Mouse (Mus musculus) limb, embryonic 15.5 days (tissue): ENCODE data around the gene Angptl2. TPM values are rescaled to one million over a fixed set of nuclear protein-coding genes. Genes with fewer than 3 reads are reported as not detected.

Source experiments
- ATAC-seq: fragments of 200-750 bp; cut with Nextera tagmentation; 2 replicates; pipeline ENCODE4 v1.8.0; 2017; ENCODE audit warnings: low read depth, moderate TSS enrichment; ENCODE audit not compliant: insufficient number of reproducible peaks, low FRiP score, low TSS enrichment
- H3K27ac ChIP-seq: fragments of 300-500 bp; sonication (generic); 2 replicates; pipeline ENCODE4 v1.5.1; 2015; ENCODE audit warnings: moderate library complexity, mild to moderate bottlenecking, inconsistent platforms
- H3K27me3 ChIP-seq: fragments of 300-500 bp; sonication (generic); 2 replicates; pipeline ENCODE4 v1.6.1; 2015; ENCODE audit warnings: inconsistent platforms
- H3K36me3 ChIP-seq: fragments of 300-500 bp; sonication (generic); 2 replicates; pipeline ENCODE4 v1.6.1; 2015; ENCODE audit warnings: inconsistent platforms
- H3K4me1 ChIP-seq: fragments of 300-500 bp; sonication (generic); 2 replicates; pipeline ENCODE4 v1.6.1; 2015; ENCODE audit warnings: inconsistent platforms
- H3K4me2 ChIP-seq: fragments of 300-500 bp; sonication (generic); 2 replicates; pipeline ENCODE4 v1.6.1; 2015; ENCODE audit warnings: mild to moderate bottlenecking, inconsistent platforms
- H3K4me3 ChIP-seq: fragments of 300-500 bp; sonication (generic); 2 replicates; pipeline ENCODE4 v1.5.1; 2015; ENCODE audit warnings: mild to moderate bottlenecking, inconsistent platforms
- H3K9ac ChIP-seq: fragments of 300-500 bp; sonication (generic); 2 replicates; pipeline ENCODE4 v1.6.1; 2015; ENCODE audit warnings: inconsistent platforms
- H3K9me3 ChIP-seq: fragments of 300-500 bp; sonication (generic); 2 replicates; pipeline ENCODE4 v1.6.1; 2016; ENCODE audit warnings: inconsistent platforms
- WGBS: fragments of 180-500 bp; shearing (Covaris S2); methylation state at CpG from one replicate; pipeline ENCODE4 v1.1.7; 2015; 5-methylcytosine and 5-hydroxymethylcytosine counted together
- polyA plus RNA-seq: library from polyadenylated mRNA; unstranded; fragments of >200 nt; fragmentation: Nextera tagmentation; extraction: Ambion mirVana; gene quantifications from 2 replicates; pipeline ENCODE4 v1.2.1, GENCODE M21; 2015

Angptl2 gene
- polyA plus RNA-seq, result 112 and 135 TPM in 2 replicates

- Histone ChIP-seq H3K4me1 (peaks cover 53% of the 10 kb centered on the region), H3K4me3 (peak within 1 kb of the TSS; percentile 57), H3K9me3 (no peaks in the 10 kb centered on the region), H3K27ac (peak within 1 kb of the TSS; percentile 85), H3K36me3 (no peaks in the 10 kb centered on the region), H3K27me3 (no peaks in the 10 kb centered on the region), H3K9ac (peak within 1 kb of the TSS; percentile 70), H3K4me2 (peak within 1 kb of the TSS; percentile 78)
- ATAC-seq, result peak; percentile 96
- 1% methylated on average over 22 of the region's 22 CpGs for WGBS
Measured at GRCm38 (mm10) chr2:33215700-33216509, at the start of gene Angptl2. Gene Angptl2 (plus strand): TSS chr2:33216069.

DNA sequence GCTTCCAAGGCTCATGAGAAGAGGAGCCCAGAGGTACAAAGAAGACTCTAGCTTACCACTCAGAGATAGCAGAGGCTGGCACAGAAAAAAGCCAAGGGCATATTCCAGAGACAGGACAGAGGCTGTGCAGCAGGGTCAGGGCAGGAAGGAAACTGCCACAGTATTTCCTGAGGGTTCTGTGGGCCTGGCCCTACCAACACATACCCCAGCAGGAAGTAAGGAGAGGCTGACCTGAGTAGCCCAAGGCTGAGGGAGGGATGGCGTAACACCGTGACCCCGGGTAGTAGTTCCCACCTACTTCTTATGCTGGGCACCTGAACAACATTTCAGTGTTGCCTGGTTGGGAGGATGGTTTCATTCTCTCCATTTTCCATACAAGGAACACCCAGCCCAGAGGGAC, 48.8 kb upstream of the Angptl2 start:
- Histone ChIP-seq H3K27me3 (peaks cover 7% of the 10 kb centered on the region; the same call in 1 of the 2 replicates), H3K4me1 (peaks cover 38% of the 10 kb centered on the region), H3K4me3 (no peak overlapping the region), H3K9ac (no peak overlapping the region), H3K4me2 (no peak overlapping the region), H3K9me3 (no peaks in the 10 kb centered on the region), H3K27ac (no peak overlapping the region), H3K36me3 (0 out of 2 replicates have a peak, but pooled peaks cover 3% of the 10 kb centered on the region)
- ATAC-seq, result no peak
- 87% methylated on average over 3 of the region's 3 CpGs for WGBS

- no peaks in the 10 kb centered on the region; the same call in 1 of the 2 replicates for H3K27me3 ChIP-seq
- H3K9me3 ChIP-seq, result no peaks in the 10 kb centered on the region
- H3K9ac ChIP-seq, result no peak overlapping the region
- H3K27ac ChIP-seq, result no peak overlapping the region
- WGBS, result 63% methylated on average over 6 of the region's 6 CpGs
- no peak for ATAC-seq
- 0 out of 2 replicates have a peak, but pooled peaks cover 3% of the 10 kb centered on the region for H3K36me3 ChIP-seq
- peaks cover 33% of the 10 kb centered on the region for H3K4me1 ChIP-seq
- H3K4me3 ChIP-seq, result no peak overlapping the region
- H3K4me2 ChIP-seq, result no peak overlapping the region
Measured at GRCm38 (mm10) chr2:33169445-33169844, 46.4 kb upstream of the Angptl2 start.

DNA sequence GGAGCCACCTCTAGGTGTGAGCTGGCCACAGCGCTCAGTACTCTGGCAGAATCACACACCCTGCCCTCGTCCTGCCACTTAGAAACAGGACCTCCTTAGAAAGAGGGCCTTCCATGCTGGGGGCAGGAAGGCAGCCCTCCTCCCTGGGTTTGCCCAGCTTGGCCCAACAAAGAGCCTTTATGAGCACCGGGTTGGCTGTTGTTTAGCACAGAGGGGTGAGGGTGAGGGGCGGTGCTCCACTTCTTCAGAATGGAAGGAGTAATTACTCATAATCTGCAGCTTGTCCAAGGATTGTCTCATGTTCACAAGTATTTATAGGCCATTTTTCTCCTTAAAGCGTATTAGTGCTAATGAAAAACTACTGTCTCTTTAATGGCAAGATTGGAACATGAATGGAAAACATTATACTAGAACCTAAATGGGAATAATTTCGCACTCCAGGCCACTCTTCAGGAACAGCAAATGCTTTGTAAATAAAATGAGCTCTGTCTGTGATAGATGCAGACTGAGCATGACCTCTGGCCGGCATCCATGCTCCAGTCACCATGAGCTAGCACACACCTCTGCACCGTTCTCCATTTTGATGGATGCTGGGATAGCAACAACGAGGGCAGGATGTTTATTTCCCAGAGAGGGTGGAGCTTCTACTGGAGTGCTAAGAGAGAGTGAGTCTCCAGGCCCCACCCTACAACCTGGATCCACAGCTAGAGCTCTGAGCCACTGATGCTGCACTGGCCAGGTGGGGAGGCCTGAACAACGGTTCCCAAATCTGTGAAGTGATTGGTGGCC, 44.9 kb upstream of the Angptl2 start:
- peaks cover 19% of the 10 kb centered on the region for H3K4me1 ChIP-seq
- H3K9me3 ChIP-seq, result no peaks in the 10 kb centered on the region
- 50% methylated on average over 10 of the region's 10 CpGs for WGBS
- H3K27me3 ChIP-seq, result no peaks in the 10 kb centered on the region
- no peak; the same call in 1 of the 2 replicates for ATAC-seq
- no peak overlapping the region for H3K4me3 ChIP-seq
- no peak overlapping the region for H3K9ac ChIP-seq
- peak overlapping the region; percentile 27; the same call in 1 of the 2 replicates for H3K27ac ChIP-seq
- no peak overlapping the region for H3K4me2 ChIP-seq
- H3K36me3 ChIP-seq, result 0 out of 2 replicates have a peak, but pooled peaks cover 3% of the 10 kb centered on the region

DNA sequence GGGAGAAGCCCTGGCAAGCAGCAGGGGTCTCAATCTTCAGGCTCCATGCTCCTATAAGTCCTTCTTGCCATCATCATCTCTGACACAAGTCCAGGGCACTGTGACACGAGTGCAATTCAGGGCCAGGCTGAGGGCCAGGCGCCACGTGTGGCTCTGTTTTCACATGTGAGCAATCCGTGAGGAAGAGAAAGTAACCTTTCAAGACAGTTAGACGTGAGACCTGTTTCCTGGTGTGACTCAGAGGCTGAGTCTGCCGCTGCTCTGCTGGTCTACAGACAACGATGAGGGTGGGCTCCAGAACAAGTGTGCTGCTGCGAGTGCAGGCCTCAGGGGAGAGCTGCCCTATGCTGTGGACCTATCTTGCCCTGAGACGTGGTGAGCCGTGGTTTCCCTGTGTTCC, 42.7 kb upstream of the Angptl2 start:
- no peak for ATAC-seq
- no peak overlapping the region for H3K4me3 ChIP-seq
- H3K4me2 ChIP-seq, result no peak overlapping the region
- H3K9ac ChIP-seq, result no peak overlapping the region
- H3K4me1 ChIP-seq, result peaks cover 23% of the 10 kb centered on the region
- no peaks in the 10 kb centered on the region for H3K9me3 ChIP-seq
- H3K36me3 ChIP-seq, result no peaks in the 10 kb centered on the region
- H3K27me3 ChIP-seq, result no peaks in the 10 kb centered on the region
- no peak overlapping the region for H3K27ac ChIP-seq
- 60% methylated on average over 10 of the region's 10 CpGs for WGBS

GRCm38 (mm10) chr2:33173686-33174085, 42.2 kb upstream of the Angptl2 start:
- Histone ChIP-seq H3K27me3 (no peaks in the 10 kb centered on the region), H3K36me3 (no peaks in the 10 kb centered on the region), H3K4me3 (no peak overlapping the region), H3K9ac (no peak overlapping the region), H3K4me2 (no peak overlapping the region), H3K27ac (no peak overlapping the region), H3K4me1 (peaks cover 28% of the 10 kb centered on the region), H3K9me3 (no peaks in the 10 kb centered on the region)
- ATAC-seq, result no peak
- 80% methylated on average over 7 of the region's 7 CpGs for WGBS

GRCm38 (mm10) chr2:33176516-33176915, 39.4 kb upstream of the Angptl2 start:
- Histone ChIP-seq H3K4me1 (peaks cover 48% of the 10 kb centered on the region), H3K9ac (no peak overlapping the region), H3K9me3 (no peaks in the 10 kb centered on the region), H3K27me3 (no peaks in the 10 kb centered on the region), H3K36me3 (no peaks in the 10 kb centered on the region), H3K4me3 (no peak overlapping the region), H3K4me2 (no peak overlapping the region), H3K27ac (no peak overlapping the region)
- 65% methylated on average over 7 of the region's 7 CpGs for WGBS
- no peak for ATAC-seq

GRCm38 (mm10) chr2:33176921-33177320, 38.9 kb upstream of the Angptl2 start:
- no peak for ATAC-seq
- Histone ChIP-seq H3K27me3 (no peaks in the 10 kb centered on the region), H3K4me1 (peaks cover 48% of the 10 kb centered on the region), H3K36me3 (no peaks in the 10 kb centered on the region), H3K4me3 (no peak overlapping the region), H3K27ac (peak overlapping the region; percentile 11; the same call in 1 of the 2 replicates), H3K4me2 (no peak overlapping the region), H3K9ac (no peak overlapping the region), H3K9me3 (no peaks in the 10 kb centered on the region)
- 55% methylated on average over 2 of the region's 2 CpGs for WGBS

GRCm38 (mm10) chr2:33177443-33178242, 38.2 kb upstream of the Angptl2 start:
- H3K9ac ChIP-seq, result no peak overlapping the region
- WGBS, result 63% methylated on average over 12 of the region's 12 CpGs
- no peak overlapping the region for H3K4me2 ChIP-seq
- no peaks in the 10 kb centered on the region for H3K9me3 ChIP-seq
- no peaks in the 10 kb centered on the region for H3K27me3 ChIP-seq
- H3K27ac ChIP-seq, result peak overlapping the region; percentile 92; the same call in 1 of the 2 replicates
- peaks cover 48% of the 10 kb centered on the region for H3K4me1 ChIP-seq
- no peak for ATAC-seq
- H3K36me3 ChIP-seq, result no peaks in the 10 kb centered on the region
- H3K4me3 ChIP-seq, result no peak overlapping the region

GRCm38 (mm10) chr2:33178243-33178932, 37.5 kb upstream of the Angptl2 start:
- Histone ChIP-seq H3K4me2 (no peak overlapping the region), H3K4me1 (peaks cover 46% of the 10 kb centered on the region), H3K9me3 (no peaks in the 10 kb centered on the region), H3K4me3 (no peak overlapping the region), H3K9ac (no peak overlapping the region), H3K36me3 (no peaks in the 10 kb centered on the region), H3K27me3 (no peaks in the 10 kb centered on the region), H3K27ac (peak overlapping the region; percentile 92)
- 0 out of 2 replicates have a peak, but pooled peaks have one; percentile 56 for ATAC-seq
- 56% methylated on average over 11 of the region's 11 CpGs for whole genome bisulfite sequencing
